Mouse (Mus musculus) urinary bladder, adult 2 months (tissue): ENCODE measurements around the gene Ggact. TPM values are rescaled to one million over a fixed set of nuclear protein-coding genes. Genes with fewer than 3 reads are reported as not detected.

Experiments used
- DNase-seq: peaks from one replicate; pipeline ENCODE4 v3.0.0; 2022; ENCODE audit warnings: low spot score
- polyA plus RNA-seq: library from polyadenylated mRNA; depleted of rRNA; stranded (reverse); fragments of >200 nt; gene quantifications from 2 replicates; pipeline ENCODE4 v1.2.3, GENCODE M21; 2012

Ggact gene
- polyA plus RNA-seq, 1 experiment = 43.4 TPM

DNA sequence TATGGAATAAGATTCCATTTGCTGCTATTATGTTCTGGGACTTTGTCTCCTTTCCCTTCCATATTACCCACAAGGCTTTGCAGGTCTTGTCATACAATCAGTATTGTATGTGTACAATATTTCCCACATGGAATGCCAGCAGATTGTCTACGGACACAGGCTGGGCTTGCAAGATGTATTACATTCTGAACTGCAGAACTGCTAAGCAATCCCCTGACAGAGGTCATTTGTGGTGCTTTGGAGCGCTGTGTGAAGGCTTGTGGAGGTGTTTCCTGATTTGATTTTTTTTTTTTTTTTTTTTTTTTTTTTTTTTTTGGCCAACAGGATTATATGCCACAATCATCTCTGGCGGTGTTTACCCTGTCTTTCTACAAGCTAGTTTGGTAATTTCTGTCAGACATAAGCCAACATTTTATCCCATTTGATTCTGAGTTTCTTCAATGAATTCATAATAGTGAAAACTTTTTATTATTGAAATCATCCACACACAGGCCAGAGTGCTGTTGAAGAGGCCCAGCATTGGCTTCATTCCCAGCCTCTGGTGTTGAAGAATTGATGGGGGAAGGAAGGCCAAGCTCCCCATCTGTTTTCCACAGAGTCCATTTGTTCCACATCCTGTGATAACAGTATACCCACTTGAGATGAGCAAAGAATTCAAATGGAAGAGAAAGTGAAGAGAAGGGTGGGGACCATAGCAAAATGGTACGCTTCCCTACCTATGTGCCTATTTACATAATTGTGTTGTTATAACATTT lies 45.8 kb downstream of the Ggact start:
- DNase-seq = no peak

DNA sequence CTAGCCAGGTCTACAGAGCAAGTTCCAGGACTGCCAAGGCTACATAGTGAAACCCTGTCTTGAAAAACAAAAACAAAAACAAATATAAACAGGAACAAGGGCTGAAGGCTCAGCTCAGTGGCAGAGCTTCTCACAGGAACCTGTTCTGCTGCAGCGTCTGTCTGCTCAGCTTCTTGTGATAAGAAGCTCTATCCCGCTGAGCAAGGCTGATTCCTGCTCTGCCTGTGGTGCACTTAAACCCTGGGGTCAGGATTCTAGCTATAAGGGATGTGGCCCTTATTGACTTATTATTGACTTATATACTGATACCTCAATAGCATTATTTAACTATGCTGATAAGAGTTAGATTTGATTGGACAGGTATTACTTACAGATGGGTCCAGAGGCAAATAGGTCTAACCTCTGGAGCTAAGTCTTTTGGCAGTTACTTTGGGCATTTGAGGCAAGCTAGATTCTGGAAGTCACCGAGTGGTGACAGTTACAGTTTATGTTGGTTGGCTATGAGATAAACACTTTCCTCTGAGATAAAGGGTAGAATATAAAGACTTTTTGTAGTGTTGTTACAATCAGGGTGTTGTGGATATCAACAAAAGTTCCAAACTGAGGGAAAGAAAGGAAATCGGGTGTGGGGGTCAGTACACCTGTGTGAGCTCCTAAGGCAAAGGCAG lies 48.0 kb downstream of the Ggact start:
- DNase-seq = no peak

DNA sequence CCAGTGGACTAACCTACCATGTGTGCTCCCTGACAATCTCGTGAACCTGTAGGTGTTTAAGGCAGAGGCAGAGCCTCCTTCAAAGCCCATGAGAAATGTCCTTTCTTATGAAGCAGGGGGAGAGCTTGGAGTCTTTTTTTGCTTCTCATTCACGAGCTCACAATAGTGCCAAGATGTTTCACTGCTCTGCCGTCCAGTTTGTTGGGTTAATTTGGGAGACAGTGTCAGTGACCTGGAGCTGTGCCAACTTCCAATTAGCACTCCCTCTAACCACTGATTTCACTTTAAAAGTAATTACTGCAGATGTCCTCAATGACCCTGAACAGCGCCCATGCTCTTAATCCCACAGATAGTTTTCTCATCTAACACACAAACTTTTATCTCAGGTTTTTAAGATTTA lies 50.9 kb downstream of the Ggact start:
- no peak for DNase-seq

DNA sequence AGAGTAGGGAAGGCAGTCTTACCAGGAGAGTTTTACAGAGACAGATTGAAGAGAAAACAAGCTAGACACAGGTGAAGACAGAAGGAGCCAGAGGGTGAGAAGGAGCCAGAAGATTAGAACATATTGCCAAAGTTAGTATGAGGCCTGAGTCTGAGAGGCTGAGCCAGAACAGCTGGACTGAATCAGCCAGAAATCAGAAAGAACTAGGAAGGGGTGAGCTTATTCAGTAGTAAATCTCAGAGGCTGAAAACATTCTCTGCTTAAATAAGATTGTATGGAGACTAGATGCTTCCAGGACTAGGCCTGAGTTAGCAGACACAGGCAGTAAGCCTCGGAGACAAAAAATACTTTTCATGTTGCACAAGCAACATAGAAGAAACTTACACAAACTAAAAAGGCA lies 53.8 kb downstream of the Ggact start:
- DNase-seq = no peak

DNA sequence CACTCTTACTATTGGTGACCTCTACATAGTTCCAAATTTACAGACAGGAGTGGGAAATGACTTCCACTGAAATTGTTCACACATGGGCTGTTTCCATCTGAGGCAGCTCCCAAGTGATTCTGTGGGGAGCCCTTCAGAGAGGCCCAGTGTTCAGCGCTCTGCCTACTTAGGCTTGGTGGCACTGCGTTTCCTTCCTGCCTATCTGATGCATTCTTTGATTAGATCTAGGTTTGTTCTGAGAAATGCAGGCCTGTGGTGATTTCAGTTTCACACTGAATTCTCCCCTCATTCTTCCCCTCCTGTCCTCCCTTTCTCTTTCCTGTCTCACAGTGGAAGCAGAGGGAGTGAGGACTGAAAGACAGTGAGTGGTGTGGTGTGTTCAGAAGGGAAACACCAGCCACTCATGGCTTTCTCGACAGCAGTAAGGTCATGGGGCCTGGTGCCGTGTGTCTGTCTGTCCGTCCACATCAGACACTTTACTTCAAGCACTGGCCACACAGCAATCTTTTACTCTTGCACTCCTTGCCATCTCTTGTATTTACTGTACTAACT lies 61.0 kb downstream of the Ggact start:
- no peak for DNase-seq

DNA sequence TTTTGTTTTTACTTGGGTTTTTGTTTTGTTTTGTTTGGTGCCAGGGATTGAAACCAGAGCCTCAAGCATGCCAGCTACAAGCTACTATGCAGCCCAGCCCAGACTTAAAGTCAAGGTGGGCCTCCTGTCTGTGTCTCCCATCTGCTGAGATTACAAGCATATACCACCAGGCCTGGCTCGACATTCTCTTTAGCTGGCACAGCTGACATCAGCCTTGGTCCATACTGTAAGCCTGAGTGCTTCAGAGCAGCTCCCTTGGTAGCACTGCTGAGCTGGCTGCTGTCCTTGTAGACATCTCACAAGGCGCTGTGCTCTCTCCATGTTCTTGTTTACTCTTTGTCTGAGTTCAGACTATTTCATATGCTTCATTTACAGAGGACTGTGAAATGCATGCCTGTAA lies 76.5 kb downstream of the Ggact start:
- DNase-seq = no peak

DNA sequence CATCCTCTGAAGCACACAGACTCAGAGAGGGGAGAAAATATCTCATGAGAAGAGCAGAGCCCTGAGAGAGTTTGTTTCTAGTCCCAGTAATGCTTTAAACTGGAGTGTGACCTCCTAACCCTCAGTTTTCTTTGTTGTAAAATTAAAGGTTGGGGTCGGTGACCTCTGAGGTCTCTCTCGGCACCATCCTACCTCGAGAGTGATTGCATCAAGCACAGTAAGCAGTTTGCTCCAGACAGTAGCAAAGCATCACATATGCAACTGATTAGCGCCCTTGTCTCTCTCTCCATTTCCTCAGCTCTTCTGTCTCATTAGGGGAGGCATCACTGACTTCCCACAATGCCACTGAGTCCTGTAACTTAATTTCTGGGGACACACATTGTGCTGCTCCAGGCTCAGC lies 77.3 kb downstream of the Ggact start:
- no peak for DNase-seq

DNA sequence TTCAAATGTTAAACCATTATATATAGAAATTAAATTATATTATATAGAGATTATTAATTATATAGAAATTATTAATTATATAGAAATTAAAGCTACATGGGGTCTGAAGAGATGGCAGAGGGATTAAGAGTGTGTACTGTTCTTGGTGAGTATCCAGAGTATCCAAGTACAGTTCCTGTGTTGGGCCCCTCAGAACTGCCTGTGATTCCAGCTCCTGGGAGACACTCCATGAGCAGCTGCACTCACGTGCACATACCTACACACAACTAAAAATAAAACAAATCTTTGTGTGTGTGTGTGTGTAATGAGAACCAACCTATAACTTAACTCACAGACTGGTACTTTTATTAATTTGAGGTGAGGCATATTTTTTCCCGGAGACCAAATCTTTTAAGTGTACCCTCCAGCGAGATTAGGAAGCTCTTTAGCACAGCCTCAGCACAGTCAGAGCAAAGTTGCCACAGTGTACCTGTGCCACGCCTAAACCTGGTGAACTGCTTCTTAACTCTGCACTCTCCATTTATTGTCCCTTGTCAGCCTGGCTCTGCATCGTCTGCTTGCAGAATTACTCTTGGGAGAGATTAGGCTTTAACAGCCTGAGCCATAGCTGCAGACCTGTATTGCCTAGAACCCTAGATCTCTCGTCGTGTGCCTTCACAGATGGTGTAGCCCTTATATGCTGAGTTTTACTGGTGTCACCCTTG lies 77.9 kb downstream of the Ggact start:
- DNase-seq = no peak

DNA sequence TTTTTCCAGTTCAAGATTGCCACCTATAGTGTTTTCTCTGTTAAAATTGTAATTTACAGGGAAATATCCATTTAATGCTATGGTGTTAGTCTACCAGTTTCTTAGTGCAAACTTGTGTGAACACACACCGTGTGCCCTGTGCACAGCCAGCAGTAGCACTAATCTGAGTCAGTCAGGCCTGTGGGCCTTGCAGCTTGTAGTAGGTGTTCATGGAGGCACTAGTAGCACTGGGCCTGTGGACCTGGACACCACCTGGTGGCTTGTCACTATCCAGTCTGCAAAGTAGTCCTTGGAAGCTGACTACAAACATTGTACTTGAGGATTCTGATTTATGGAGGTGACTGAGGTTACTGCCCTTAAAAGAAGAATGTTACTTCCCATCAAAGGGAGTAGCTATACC lies 78.8 kb downstream of the Ggact start:
- no peak for DNase-seq

DNA sequence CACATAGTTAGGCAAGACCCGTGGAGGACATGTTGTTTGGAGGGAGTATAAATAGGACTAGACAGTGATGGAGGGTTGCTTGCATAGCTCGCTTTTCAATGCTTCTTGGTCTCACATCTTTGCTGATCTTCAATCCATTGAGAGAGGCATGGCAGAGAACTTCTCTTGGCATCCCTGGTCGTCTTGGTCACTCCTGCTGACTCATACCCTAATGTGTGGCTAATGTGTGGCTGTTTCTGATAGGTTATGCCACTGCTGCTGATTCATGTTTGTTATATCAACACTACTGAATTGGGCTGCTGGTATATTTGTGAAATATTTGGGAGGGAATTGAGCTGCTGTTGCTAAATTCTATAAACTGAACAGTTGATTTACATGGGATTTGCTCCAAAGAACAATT lies 79.9 kb downstream of the Ggact start:
- no peak for DNase-seq

DNA sequence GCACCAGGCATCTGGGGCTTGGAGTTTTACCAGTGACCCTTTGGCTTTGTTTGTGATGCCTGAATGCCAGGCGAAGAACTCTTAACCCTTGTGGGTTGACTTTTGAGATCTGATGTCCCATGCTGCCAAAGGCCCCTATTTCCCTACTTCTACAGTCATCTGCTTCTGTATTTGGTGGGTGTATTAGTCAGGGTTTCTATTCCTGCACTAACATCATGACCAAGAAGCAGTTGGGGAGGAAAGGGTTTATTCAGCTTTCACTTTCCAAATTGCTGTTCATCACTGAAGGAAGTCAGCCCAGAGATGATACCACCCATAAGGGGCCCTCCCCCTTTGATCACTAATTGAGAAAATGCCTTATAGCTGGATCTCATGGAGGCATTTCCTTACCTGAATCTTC lies 83.1 kb downstream of the Ggact start:
- no peak for DNase-seq

DNA sequence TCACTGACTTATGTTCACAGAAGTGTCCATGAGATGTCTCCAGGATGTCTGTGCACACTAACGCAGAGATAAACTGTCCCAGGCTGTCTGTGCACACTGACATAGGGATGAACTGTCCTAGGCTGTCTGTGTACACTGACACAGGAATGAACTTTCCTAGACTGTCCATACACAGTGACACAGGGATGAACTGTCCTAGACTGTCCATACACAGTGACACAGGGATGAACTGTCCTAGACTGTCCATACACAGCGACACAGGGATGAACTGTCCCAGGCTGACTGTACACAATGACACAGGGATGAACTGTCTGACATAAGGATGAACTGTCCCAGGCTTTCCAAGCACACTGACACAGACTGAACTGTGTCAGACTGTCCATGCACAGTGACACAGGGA lies 88.1 kb downstream of the Ggact start:
- DNase-seq = no peak

DNA sequence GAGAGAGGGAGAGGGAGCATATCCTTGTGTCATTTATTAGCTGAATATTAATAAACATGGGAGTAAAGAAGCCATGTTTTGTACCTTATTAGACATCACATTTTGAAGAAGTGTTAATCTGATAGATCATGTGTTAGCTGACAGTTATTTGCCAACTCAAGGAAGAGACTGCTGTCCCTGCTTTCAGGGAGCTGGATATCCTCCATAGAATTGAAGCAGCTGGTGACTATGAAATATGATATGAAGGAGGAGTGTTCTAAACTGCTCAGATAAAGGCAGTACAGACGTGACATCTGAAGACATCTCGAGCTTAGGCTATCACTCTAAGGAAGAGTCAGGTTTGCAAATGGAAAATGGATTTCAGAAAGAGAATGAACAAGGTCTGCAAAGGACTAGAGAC lies 89.8 kb downstream of the Ggact start:
- DNase-seq = no peak

DNA sequence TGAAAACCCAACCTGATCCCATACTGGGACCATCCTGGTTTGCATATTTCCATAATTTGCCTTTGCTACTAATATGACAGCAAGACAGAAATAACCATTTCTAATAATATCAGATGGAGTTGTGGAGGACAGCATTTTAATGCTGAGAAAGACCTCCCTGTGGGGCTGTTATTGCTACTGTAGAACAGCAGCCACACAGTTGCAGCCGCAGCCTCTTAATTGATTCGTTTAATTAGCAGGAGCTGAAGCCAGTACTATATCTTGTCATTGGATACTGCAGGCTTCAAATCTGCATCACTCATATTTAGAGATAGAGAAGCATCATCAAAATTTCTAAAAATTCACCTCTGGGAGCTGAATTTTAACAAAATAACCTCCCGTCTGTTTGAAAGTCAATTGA lies 92.6 kb downstream of the Ggact start:
- DNase-seq = no peak

DNA sequence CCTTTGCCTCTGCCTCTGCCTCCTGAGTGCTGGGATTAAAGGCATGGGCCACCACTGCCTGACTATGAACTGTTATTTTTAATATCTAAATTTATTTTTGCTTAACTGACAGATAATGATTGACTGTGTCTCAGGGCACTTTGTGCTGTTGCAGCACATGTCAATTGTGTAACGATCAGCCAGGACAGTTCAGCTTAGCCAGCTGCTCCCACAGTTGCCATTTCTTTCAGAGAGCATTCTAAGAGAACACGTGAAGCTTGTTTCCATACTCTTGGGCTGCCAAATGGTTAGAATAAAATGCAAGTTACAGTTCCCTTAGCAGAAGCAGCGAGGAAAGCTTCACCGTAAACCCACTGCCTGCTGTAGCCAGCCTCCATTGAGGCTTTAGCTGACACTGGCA lies 113.3 kb downstream of the Ggact start:
- DNase-seq = no peak

DNA sequence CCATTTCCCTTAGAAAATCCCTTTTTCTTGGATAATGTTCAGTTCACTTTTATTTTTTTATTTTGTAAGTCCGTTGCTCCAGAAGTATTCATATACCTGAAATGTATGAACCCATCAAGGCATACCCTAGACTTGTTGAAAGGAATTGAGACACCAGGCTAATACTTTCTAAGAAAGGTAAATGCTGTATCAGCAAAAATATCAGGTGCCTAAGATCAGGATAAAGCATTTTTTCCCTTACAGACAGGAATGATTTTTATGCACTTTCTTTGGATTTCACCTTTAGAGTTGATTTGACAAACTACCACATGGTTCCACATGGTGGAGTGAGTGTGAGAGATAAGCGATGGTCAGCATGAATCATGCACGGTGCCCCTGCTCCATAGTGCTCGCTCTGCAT lies 120.2 kb downstream of the Ggact start:
- DNase-seq = no peak

DNA sequence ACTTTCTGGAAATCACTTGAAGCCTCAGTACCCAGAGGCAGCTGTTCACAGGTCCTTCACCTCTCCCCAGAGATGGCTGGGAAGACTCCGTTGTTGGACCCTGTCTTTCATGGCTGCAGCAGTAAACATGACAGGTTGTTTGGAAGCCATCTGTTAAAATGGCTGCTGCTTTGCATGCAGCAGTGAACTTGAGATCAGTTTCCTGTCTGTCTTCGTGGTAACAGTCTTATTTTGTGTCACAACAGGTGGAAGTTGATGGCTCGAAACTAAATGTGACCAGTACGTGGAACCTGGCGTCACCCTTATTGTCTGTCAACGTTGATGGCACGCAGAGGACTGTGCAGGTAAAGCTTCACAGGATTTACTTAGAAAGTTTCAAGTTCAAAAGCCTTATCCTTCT lies 123.4 kb downstream of the Ggact start:
- no peak for DNase-seq

DNA sequence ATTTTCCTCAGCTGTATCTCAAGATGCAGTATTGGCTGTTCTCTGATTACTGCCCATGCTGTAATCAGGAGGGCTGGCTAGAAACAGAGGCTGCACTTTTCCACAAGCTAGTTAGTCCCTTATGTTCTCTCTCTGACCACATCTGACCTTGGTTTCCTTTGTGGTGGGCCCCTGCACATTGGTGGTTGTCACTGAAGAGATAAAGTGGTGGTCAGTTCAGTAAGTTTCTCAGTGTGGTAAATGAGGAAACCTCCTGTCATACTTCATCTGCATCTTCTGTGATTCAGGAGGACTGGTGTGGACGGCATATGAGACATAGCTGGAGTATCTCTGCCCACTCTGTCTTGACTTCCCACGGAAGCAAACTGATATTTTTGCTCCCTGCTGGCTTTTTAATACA lies 125.4 kb downstream of the Ggact start:
- DNase-seq = no peak

DNA sequence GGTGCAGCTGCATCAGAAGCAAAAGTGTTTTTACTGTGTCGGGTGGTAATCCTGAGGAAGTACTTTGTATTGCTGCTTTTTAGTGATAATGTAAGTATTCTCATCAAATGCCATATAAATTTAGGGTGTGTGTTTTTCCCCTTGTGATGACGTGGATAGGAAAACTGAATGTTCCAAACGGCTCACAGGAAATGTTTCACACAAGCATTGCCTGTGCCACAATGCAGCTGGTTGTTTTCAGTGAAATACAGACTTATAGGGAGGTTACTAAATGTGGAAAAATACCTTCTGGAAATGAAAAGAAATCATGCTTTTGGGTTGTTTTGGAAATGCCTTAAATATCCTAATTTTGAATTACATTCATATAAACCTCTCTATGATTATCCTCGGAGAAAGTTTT lies 128.9 kb downstream of the Ggact start:
- no peak for DNase-seq

DNA sequence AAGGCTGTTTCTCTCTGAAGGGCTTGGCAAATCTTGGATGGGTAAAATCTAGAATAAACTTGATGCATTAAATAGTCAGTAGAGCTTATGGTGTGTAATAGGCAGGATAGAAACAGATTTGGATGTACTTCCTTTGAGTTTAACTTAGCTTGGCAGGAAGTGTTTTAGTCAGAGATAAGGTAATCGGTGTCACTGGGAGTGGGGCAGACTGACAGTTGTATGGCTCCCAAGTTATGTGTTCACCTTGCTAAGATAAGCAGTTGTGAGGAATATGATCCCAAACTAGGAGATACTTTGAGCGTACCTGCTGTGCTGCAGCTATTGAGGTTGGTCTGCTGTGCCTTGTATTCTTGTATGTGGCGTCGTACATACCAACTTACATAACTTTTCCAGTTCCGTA lies 147.1 kb downstream of the Ggact start:
- DNase-seq = no peak
